Mouse (Mus musculus): Measurements from ENCODE around the gene Ofcc1.
A peak's percentile ranks its signal among the peaks of the same experiment; 100 is the strongest.

The Ofcc1 gene

DNA sequence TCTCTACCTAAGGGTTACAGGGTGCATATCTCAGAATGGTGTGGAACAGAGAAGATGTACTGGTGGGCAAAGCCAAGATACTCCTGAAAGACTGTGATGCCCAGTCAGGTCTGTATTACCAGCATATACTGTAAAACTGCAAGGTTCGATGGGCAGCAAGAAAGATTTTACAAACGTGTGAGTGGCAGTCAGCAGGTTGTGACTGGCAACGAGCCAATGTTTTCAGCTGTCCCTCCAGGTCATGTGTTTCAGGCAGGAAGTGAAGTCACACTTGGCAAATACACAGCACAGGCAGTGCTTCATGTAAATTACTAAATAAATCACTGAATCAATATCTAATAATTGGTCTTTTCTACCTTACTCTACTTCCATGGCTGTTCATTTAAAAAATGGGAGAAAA is at the start of gene Ofcc1:
Gene Ofcc1 (minus strand): TSS at position 163 of the 400 bp plus-strand sequence.
- DNase-seq: peak; percentile 4 to 13

DNA sequence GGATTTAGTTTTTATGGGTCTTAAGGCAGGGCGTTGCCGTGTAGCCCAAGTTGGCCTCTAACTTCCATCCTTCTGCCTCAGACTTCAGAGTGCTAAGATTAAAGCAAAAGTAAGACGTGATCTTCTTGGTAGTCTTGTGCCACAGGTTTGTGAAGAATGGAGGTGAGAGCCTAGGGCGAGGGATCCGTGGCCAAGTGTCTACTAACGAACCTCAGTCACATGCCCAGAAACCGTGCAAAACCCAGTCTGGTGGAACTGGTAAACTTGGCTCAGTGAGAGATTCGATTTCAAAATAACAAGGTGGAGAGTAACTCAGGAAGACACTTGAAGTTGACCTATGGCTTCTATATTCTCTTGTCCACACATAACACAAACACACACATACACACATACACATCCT is 28.9 kb upstream of the Ofcc1 start:
- DNase-seq: no peak

DNA sequence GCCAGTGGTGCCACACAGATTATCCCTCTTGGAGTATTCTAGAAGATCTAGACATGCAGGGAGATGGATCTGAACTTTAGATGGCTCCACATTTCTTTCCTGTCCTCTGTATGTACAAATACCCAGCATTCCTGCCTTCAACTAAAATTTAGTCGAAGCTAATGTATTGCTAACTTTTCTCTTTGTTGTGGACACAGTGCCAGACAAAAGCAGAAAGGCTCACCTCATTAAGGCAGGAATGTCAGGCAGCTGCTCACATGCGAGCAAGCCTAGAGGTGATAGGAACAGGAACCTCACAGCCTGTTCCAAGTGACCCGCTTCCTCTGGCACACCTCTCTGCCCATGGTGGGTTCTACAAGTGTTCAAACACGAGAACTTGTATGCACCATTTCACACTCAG is 26.2 kb upstream of the Ofcc1 start:
- no peak for DNase-seq

DNA sequence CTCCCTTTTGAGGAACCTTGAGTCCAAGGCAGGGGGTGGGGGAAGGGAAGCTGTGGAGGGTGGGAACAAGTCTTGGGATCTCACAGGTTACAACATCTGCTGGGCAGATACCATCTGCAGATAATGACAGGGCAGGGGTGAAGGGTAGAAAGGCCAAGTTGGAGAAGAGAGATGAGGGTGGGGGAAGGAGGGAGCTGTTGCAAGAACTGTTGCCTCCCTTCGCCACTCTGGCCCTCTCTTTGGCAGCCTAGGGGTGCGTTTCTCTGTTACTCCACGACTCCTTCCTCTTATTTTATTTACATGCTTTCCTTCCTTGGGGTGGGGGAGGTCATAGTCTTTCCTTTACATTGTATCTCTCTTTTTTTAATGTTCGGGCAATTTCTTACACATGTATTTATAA is 23.7 kb upstream of the Ofcc1 start:
- DNase-seq: no peak

DNA sequence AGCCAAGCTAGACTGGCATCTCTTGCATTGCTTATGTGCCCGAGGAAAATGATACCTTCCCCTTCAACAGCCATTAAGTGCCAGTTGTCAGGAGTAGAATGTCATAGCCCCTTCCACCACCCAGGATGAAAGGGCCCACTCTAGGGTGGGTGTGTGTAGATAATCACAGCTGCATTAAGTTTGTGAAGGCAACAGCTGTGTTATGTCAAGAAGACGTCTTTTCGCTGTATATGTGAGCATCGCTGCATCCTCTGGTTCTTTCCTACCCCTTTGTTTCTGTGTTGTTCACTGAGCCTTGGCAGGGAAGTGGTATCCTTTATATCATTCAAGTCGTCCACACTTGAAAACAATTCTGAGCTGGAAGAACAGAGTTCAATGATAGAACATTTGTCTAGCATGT is 15.5 kb upstream of the Ofcc1 start:
- DNase-seq: no peak

DNA sequence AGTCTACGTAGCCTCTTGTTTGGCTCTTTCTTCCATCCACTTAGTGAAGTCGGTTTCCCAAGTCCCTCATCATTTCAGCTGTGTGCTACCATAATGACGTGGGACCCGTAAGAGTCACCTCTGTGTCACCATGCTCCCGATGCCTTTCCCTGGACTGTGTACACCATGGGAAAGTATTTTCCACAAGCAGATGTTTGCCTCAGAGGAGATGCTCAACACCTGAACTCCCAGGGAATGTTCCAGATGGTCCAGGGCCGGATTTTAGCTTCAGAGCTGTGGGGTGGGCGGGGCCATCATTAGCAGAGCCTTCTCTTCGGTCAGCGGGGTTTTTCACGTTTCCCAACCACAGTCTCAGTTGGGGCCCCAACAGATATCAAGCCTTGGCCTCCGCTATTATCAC is 5.5 kb upstream of the Ofcc1 start:
- DNase-seq: no peak

DNA sequence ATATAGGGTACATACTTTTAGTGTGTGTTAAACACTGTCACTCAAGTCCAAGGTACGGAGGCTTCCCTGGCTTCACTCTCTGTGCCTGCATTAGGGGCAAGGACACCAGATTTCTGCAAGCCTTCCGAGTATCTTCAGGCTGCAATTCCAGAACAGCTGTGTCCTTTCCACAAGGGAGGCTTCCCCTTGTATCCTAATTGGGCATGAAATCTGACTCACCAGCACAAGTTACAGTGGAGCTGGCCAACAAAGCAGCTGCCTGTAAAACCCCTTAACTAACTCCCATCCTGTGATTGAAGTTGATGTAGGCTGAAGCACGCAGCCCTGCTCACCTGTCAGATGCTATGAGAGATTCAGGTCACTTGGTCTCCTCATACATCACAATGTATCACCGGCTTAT is 3.6 kb upstream of the Ofcc1 start:
- no peak for DNase-seq

DNA sequence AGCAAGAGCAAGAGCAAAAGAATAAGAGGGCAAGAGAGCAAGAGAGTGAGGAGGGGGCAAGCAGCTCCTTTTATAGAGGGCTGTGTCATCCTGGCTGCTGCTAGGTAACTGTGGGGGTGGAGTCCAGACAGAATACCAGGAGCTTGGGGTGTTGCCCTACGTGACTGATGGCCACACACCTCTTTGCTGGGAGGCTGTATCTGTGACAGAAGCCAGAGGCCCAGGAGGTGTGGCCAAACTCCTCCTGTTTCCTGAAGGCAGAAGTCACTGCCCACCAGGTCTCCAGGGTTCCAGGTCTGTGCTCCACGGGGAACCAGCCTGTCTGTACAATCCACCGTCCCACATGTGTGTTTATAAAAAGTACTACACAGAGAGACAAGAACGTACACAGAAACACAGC is 558 bp downstream of the Ofcc1 start:
- DNase-seq: no peak

DNA sequence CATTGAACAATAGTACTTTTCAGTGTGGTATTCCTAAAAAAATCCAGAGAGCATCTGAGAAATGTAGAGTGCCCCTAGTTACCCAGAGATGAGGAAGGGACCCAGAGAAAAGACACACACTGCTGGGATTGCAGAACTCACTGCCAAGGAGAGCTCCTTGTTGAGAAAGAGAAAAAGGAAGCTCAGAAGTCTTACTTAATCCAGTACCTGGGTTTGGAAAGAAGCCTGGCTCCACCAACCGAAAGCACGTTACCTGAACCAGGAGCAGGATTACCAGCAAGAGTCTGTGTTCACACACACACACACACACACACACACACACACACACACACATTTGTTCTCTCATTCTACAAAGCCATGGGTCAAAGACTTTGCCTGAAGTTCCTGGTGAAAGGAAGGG is 14.2 kb downstream of the Ofcc1 start:
- no peak for DNase-seq

DNA sequence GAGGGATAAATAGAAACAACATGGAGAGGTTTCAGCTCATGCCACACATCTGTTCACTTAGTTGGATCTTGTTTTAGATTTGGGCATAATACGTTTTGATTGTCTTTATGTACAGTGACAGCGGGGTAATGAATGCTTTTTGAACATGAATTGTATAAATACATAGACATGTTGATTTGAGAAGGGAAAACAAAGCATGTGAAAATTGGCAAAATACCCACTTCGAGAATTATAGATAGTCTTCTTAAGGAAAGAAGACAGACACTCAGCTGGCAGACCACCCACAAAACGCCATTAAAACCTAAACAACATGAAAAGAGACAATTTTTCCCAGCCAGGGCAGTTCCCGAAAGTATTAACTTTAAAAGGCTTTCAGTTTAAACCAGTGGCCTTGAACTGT is 37.9 kb downstream of the Ofcc1 start:
- DNase-seq: no peak

DNA sequence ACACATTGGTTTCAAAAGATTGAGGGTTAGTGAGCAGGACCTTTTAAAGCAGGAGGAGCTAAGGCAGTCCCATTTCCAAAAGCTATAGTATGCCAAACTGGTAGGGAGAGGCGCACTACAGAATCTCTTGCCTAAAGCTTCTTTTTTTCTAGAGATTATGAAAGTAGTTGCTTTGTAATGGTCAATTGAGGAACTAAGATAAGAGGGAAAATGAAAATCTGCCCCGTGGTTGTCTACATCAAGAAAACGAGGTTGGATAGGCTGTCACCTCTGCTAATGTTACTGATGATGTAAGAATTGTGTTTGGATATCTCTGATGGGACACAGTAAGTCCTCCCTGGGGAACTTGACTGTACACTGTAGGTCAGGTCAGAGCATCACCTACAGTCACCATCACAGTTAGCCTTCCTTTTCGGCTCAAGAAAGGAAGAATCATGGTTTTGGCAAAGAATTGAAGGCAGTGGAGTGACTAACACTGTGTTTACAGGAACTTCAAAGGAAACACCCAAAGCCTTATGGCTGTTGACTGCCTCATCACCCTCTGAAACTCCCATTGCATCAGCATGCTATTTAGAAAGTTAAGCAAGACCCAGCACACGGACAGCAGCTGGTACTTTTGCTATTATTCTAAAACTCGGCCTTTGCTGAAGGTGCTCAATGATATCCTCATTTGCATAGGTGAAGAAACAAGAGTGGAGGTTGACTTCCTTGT is 40.3 kb downstream of the Ofcc1 start:
- no peak for DNase-seq

DNA sequence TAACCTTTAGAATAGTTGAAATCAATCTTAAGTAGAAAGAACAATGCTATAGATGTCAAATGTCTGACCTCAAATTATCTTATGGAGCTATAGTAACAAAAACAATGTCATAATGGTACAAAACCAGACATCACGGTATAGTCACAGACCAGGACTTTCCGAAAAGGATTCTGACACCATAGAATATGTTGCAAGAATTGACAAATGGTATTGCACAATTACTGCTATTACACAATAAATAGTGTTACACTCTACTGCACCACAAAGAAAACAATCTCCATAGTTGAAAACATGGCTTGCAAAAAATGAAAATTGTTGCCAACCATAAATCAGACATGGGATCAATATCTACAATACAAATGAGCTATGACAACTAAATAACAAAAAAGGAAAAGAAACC is 43.5 kb downstream of the Ofcc1 start:
- DNase-seq: no peak

DNA sequence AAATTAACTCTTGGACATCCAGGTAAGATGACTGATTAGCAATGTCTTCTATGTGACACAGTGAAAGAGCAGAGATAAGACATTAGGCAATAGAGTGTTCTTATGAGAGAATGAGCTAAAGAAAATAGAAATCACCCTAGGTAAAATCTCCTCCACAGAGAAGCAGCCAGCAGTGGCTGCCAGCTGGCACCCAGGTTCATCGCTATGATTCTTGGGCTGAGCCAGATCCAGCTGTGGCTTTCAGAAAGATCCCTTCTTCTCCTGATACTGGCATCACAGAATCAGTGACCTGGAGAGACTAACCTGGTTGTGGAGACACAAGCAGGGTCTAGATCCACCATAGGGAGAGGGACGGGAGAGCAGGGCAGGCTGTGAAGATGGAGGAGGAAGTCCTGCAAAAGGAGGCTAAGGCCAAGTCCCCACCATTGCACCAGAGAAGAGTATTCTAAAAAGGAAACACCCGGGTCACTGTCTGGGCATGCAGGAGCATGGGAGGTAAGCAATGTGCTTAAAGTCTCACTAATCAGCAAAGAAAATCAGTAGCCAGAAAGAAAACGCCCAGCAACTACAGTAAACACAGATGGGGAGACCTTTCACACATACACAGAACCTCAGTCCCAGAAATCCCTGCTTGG is 46.0 kb downstream of the Ofcc1 start:
- no peak for DNase-seq

DNA sequence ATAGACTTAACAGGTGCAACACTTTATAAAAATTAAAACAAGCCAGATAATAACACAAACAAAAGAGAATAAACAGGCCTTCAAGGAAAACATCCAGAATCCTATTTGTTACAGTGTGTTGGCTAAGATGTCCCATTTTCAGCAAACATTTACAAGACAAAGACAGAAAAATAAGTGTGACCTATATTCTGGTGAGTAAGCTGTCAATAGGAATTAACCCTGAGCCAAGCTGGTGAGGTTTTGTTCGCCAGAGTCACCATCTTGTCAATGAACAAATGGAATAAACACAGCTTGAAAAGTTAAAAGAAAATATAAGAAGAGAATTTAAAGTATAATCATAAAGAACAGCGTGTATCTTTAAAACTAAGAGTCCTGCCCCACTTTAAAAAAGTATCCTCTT is 68.4 kb downstream of the Ofcc1 start:
- no peak for DNase-seq

DNA sequence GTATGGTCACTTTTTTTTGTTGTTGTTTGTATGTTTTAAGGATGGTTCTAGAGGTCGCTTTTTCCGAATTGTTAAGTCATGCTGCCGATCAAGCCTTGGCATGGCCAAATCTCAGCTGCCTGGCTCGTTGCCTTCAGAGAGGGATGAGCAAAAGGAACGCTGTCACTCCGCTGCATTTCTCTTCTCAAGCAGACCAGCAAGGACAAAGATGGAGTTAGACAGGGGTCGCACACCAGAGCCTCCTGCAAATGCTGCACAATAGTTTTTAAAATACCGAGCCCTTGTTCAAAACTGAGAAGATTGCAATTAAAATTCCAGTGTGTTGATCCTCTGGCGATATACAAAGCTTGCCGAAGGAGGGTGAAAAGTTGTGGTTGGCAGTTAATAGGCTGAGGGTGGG is 70.4 kb downstream of the Ofcc1 start:
- no peak for DNase-seq

DNA sequence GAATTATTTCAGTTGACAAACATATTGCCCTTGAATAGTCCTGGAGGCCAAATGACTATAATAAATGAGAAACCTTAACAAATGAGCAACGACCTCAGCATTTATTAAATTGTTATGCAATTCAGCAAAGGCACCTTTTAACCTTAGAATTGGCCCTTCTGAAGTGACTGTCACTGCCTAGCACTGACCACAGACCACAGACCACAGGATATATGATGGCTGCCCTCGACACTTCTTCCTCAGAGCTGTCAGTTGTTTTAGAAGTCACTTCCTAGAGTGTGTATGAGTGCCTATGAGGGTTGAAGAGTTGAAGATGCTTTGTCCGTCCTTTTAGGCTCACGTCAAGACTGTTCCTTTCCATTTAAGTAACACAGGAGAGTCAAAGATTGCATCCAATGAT is 72.6 kb downstream of the Ofcc1 start:
- no peak for DNase-seq

DNA sequence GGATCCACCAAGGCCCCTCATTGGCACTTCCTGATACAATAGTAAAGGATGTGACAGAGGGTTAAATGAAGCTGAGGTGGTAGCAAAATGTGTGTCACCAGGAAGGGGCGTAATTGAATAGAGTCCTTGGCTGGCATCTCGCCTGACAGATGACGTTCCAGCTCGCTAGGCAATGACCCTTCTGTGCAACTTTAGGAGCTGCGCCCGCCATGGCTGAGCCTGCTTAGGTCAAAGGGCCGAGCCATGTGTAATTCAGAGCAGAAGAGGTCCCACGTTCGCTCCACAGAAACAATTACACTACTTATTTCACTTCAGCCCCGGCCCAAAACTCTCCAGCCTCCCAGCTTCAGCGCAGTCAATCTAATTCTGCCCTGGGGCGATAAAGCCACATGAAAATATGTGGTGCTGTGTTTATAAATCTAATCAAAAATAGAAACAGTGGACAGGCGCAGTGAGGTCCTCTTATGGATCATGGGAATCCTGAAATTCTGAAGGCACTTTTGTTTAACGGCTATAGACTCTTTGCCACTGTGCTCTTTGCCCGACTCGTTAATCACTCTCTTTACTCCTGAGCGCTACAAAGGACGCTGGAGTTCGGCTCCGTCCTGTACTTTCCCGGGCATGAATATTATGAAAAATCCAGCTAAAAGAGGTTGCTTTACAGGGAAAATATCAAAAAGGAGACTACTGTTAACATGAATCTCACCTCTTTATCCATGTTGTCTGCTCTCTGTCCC is 73.8 kb downstream of the Ofcc1 start:
- DNase-seq: no peak

DNA sequence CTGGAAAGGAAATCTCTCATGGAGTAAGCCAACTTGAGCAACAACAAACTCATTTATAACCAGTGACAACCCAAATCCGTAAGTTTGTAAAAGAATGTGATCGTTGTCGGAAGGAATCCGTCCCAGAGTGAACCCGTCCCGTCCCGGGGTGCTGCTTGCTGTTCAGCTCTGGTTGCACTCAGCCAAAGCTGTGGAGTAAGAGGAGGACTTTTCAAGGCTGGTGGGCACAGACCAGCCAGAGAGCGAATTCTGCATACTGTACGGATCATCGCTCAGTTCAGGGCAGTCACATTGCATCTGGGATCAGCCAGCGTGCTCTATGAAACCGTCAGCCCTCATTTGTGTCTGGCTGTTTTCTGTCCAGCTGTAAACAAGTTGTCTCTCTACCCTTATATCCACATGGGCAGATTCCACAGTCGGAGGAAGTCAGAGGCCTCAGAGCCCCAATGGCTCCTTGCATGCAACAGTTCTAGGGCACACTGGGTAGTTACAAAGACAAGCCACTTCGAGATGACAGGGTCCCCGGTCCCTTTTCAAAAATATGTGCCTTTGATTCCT is 75.9 kb downstream of the Ofcc1 start:
- no peak for DNase-seq

DNA sequence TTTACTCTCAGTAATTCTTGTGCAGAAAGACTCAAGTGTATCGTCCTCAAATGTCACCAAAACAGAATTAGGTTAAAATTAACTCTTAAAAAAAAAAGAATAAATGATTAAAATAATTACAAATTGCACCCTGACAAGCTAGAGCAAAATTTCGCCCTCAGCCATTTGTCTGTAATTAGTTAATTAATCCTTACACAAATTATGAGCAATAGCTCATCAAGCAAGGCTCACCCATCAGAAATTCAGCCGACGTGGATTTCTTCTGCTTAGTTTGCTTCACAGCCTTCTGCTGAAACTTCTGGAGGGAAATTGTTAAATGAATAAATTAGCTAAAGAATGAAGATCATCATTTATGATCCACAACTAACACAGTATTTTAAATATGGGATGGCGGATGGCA is 80.6 kb downstream of the Ofcc1 start:
- DNase-seq: no peak

DNA sequence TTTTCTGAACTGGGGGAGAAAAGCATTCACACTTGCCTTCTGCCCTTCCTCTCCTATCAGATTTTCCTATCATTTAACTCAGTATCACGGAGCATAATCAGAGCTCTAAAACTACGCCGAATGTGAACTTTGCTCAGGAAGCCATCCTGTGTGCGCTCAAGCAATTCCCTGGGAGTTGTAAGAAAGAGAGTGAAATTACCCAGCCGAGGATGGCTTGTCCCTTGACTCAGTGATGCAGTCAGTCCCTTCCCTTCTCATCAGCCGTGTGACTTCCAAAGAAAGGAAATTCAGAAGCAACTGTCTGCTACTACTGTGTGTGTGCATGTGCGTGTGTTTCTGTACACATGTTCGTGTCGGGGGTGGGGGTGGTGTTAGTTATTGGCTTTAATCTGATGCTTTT is 93.7 kb downstream of the Ofcc1 start:
- no peak for DNase-seq

DNA sequence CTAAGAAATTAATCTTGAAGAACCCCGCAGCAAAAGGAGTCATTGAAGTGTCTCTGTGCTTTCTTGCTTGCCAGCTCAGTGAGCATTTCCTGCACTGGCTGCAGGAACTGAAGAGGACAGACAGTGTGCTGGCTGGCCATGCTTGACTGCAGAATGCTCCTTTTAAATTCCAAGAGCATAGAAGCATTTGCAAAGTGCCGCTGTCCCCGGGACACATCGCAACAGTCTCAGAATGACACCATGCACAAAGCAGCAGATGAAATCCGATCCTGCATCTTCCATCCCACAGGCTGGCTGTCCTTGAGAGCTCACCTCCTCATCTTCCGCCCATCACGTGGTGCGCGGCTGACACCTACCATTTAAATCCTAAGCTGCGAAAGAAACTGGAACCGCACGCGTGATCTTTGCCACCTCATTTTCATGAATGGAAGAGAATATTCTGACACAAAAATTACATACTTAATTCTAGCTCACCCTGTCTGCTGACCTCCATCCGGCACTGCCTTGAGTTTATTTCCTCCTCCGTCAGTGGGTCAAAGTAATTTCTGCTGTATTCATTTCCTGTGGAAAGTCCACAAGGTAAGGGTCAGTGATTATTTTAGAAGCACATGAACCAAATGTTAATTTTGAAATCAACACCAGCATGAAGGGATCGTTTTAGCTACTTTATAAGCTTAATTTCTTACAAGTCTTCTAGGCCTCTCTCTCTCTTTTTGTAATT is 98.0 kb downstream of the Ofcc1 start:
- DNase-seq: peak; percentile 4 to 13

DNA sequence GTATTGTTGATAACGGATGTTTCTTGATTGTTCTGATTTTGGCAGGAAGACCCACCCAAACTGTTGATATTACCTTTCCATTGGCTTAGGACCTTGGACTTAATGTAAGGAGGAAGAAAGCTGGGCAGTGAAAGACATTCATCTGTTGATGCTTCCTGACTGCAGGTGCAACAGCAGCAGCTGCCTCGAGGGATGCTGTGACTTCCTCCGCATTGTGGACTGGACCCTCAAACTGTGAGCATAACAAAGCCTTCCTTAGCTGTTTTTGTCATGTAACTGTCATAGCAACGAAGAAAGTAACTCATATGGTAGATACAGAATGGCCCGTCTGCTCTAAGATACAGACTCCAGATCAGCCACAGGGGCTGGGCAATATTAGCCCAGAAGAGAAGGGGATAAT is 102.5 kb downstream of the Ofcc1 start:
- DNase-seq: no peak

DNA sequence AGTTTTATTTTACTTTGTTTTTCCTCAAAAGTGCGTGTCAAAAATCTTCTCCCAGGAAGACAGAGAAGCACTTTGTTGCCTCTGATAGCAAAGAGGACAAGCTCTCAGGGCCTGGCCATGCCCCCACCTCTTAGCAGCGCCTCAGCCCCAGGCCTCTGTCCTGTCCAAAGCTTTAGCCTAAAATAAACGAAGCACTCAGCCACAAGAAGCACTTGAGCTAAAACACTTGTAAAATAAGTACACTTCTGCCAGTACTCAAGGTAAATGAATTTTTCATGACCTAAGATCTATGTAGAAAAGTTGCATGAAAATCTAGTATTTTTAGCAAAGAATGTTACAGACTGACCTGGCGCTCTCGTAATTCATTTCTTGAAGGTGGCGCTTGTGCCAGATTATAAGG is 117.4 kb downstream of the Ofcc1 start:
- no peak for DNase-seq
